Mouse (Mus musculus) embryo, embryonic 11.5 days (tissue): ENCODE data around the gene Trh.
A peak's percentile ranks its signal among the peaks of the same experiment; 100 is the strongest.

Experiments used
- DNase-seq: peaks from one replicate; pipeline ENCODE4 v3.0.0-alpha.2; 2012; ENCODE audit warnings: low read depth, low spot score

The Trh gene

GRCm38 (mm10) chr6:92224981-92225380, 19.5 kb downstream of the Trh start:
- no peak for DNase-seq

- no peak for DNase-seq
Measured at GRCm38 (mm10) chr6:92222021-92222420, 22.4 kb downstream of the Trh start.

GRCm38 (mm10) chr6:92221604-92222003, 22.8 kb downstream of the Trh start:
- no peak for DNase-seq

- DNase-seq: no peak
Measured at GRCm38 (mm10) chr6:92219445-92219844, 25.0 kb downstream of the Trh start.

GRCm38 (mm10) chr6:92214773-92215449, 29.5 kb downstream of the Trh start, which contains the start of gene Rbsn:
Rbsn (minus strand) TSS chr6:92214925.
- peak; percentile 88 for DNase-seq

- no peak for DNase-seq
Measured at GRCm38 (mm10) chr6:92214055-92214772, 30.2 kb downstream of the Trh start.

GRCm38 (mm10) chr6:92199414-92199813, 45.0 kb downstream of the Trh start:
- DNase-seq: no peak
